Mouse (Mus musculus): Measurements from ENCODE around the gene Agtrap. TPM values are rescaled to one million over a fixed set of nuclear protein-coding genes. Genes with fewer than 3 reads are reported as not detected.

Gene Agtrap
- polyA plus RNA-seq, 1 experiment = 16.5 TPM

DNA sequence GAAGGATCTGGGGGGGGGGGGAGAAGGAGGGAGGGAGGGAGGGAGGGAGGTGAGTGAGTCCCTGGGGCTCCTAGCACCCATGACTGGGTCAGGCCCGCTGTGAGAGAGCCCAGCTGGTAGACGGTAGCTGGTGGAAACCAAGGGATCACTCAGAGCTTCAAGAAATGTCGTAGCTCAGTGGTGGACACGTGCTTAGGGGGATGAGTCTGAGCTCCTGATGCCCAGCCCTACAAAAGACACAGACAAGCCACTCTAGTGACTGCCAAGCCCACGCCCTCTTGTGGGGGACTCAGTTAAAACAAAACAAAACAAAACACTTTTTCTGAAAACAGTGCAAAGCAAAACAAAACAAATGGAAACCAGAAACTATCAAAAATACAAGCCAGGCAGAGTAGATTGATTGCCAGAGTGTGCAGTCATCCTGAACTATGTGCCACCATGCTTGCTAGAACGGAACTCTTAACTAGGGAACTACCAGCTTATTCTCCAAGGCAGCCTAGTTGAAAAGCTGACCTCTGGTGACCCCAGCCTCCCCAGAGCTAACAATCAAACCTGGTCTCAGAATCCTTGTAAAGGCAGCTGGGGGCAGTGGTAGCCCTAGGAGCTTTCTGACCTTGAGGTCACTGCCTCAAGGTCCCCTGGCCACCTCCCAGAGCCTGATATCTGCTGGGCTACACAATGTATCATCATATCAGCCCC is 22.0 kb downstream of the Agtrap start:
- no peaks in the 10 kb centered on the region for H3K9me3 ChIP-seq
- TF ChIP-seq FLI1 (IDR thresholded peaks at IDR 0.05; ENCODE audit: low read length) = no peak
- no peak for TF ChIP-seq GATA1 (IDR thresholded peaks at IDR 0.05; ENCODE audit: borderline replicate concordance, low read length)
- no peak overlapping the region for H3K4me3 ChIP-seq (replicated peaks)
- H3K4me1 ChIP-seq = peaks cover 41% of the 10 kb centered on the region
- peaks cover 82% of the 10 kb centered on the region for H3K27me3 ChIP-seq (replicated peaks)
- H3K36me3 ChIP-seq (replicated peaks; ENCODE audit: low read length) = no peaks in the 10 kb centered on the region

DNA sequence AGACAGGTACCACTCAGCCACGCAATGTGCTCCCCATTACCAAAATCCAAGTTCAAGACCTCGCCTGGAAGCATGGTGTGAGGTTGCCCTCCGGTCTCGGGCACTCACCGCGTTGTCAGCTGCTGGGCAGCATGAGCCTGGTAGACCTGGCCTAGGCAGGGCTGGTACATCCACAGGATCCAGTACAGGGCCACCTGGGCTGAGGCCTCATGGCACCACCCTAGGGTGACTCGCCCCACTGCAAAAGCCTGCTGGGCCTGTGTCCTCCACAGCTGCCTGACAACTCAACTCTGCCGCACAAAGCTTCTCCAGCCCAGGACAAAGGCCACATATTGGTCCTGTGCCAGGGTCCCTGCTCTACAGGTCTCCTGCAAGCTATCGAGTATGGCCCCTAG is 26.7 kb downstream of the Agtrap start:
- Histone ChIP-seq H3K4me1 (peaks cover 32% of the 10 kb centered on the region), H3K9me3 (no peaks in the 10 kb centered on the region), H3K27me3 (replicated peaks) (peaks cover 92% of the 10 kb centered on the region), H3K4me3 (replicated peaks) (no peak overlapping the region), H3K36me3 (replicated peaks; ENCODE audit: low read length) (peaks cover 31% of the 10 kb centered on the region)
- no peak for TF ChIP-seq GATA1 (IDR thresholded peaks at IDR 0.05; ENCODE audit: borderline replicate concordance, low read length)
- TF ChIP-seq FLI1 (IDR thresholded peaks at IDR 0.05; ENCODE audit: low read length) = no peak

- TF ChIP-seq GATA1 (IDR thresholded peaks at IDR 0.05; ENCODE audit: borderline replicate concordance, low read length) (no peak), FLI1 (IDR thresholded peaks at IDR 0.05; ENCODE audit: low read length) (no peak)
- Histone ChIP-seq H3K36me3 (replicated peaks; ENCODE audit: low read length) (peaks cover 38% of the 10 kb centered on the region), H3K9me3 (no peaks in the 10 kb centered on the region), H3K4me3 (replicated peaks) (no peak overlapping the region), H3K4me1 (peaks cover 25% of the 10 kb centered on the region), H3K27me3 (replicated peaks) (peaks cover 94% of the 10 kb centered on the region)
Measured at GRCm38 (mm10) chr4:148060120-148061085, 27.4 kb downstream of the Agtrap start.

DNA sequence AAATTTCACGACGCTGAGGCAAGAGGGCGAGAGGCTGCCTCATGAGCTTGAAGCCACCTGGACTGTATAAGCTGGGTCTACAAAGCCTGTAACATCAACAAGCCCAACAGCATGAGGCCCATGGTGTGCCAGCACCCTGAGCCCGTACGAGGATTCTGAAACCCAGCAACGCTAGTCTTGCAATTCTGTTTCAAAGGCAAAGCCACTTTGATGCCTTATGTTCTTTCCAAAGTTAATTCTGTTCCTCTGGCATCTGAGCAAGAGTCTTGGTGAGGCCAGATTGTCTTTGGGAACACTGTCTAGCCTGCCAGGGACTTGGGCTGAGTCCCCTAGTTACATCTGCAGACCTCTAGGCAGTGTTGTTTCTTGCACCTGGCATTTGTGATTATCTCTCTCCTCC is 28.8 kb downstream of the Agtrap start:
- Histone ChIP-seq H3K9me3 (no peaks in the 10 kb centered on the region), H3K27me3 (replicated peaks) (peaks cover 89% of the 10 kb centered on the region), H3K4me3 (replicated peaks) (no peak overlapping the region), H3K36me3 (replicated peaks; ENCODE audit: low read length) (peaks cover 51% of the 10 kb centered on the region), H3K4me1 (peaks cover 21% of the 10 kb centered on the region)
- TF ChIP-seq GATA1 (IDR thresholded peaks at IDR 0.05; ENCODE audit: borderline replicate concordance, low read length) = no peak
- TF ChIP-seq FLI1 (IDR thresholded peaks at IDR 0.05; ENCODE audit: low read length) = no peak

DNA sequence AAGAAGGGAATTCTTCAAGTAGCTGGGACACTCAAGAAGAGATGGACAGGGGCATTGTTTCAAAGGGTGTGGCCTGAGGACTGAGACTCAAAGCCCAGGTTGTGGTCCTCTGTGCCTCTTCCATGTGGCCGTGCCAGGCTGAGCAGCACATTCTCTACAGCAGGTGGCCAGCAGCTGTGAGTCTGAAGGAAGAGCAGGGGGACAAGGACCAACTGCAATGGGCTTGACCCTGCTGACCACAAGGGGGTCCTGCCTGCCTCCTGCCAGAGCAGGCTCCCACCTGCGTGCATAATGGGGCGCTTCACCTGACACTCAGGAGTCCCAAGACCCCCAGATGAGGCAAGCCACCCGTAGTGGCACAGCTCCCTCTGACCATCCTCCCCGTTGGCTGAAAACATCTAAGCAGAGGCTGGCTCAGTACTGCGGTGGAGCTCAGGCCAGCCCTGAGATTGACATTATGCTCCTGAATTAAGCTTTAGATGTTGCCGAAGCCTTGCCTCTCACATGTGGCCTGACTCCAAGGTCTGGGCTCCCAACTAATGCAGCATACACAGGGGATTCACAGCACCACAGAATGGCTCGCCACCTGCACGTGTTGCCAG is 29.5 kb downstream of the Agtrap start:
- Histone ChIP-seq H3K27me3 (replicated peaks) (peaks cover 92% of the 10 kb centered on the region), H3K36me3 (replicated peaks; ENCODE audit: low read length) (peaks cover 58% of the 10 kb centered on the region), H3K4me3 (replicated peaks) (no peak overlapping the region), H3K9me3 (no peaks in the 10 kb centered on the region), H3K4me1 (peaks cover 21% of the 10 kb centered on the region)
- TF ChIP-seq GATA1 (IDR thresholded peaks at IDR 0.05; ENCODE audit: borderline replicate concordance, low read length) (no peak), FLI1 (IDR thresholded peaks at IDR 0.05; ENCODE audit: low read length) (no peak)

DNA sequence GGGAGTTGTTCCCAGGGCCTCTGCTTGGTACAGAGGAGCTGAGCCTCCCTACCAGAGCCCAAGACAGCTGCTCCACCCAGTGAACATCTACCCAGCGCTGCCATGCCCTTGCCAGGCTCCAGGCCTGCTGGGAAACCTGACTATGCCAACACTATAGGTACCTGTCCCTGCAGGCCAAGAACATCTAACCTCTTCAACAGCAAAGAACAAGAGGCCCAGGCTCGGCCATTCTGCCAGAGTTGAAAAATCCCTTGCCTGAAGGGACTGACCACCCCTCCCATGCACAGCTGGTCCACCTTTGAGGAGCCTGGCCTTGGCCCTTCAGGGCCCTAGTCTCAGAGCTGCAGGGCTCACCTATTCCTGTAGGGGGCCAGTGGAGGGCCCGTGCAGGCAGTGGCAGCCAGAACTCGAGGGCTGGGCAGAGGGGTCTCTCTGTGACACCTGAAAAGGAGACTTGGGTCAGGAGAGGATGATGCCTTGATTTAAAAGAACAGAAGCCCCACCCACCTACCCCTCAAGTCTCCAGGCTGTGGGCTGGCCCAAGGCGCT is 30.1 kb downstream of the Agtrap start:
- TF ChIP-seq GATA1 (IDR thresholded peaks at IDR 0.05; ENCODE audit: borderline replicate concordance, low read length) (no peak), FLI1 (IDR thresholded peaks at IDR 0.05; ENCODE audit: low read length) (no peak)
- peaks cover 92% of the 10 kb centered on the region for H3K27me3 ChIP-seq (replicated peaks)
- H3K4me3 ChIP-seq (replicated peaks) = no peak overlapping the region
- H3K36me3 ChIP-seq (replicated peaks; ENCODE audit: low read length) = peaks cover 64% of the 10 kb centered on the region
- no peaks in the 10 kb centered on the region for H3K9me3 ChIP-seq
- peaks cover 21% of the 10 kb centered on the region for H3K4me1 ChIP-seq

DNA sequence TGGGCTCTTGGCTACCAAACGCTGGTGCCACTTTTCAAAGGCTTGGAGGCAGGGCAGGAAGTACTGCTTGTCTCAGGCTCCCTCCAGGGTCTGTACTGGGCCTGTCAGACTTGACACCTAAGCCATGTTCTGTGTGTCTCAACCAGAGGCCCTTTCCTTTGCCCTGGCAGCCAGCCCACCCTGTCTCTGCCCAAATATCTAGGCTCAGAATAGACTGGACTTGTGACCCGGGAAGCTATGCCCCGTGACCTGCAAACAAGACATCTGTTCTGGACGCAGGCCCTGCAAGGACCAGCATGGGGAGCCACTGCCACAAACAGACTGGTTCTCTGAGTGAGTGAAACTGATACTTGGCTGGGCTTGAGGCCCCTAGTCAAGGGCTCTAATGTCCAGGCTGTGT is 31.0 kb downstream of the Agtrap start:
- Histone ChIP-seq H3K27me3 (replicated peaks) (peaks cover 92% of the 10 kb centered on the region), H3K4me3 (replicated peaks) (no peak overlapping the region), H3K9me3 (no peaks in the 10 kb centered on the region), H3K4me1 (peaks cover 18% of the 10 kb centered on the region), H3K36me3 (replicated peaks; ENCODE audit: low read length) (peaks cover 73% of the 10 kb centered on the region)
- TF ChIP-seq GATA1 (IDR thresholded peaks at IDR 0.05; ENCODE audit: borderline replicate concordance, low read length) (no peak), FLI1 (IDR thresholded peaks at IDR 0.05; ENCODE audit: low read length) (no peak)

DNA sequence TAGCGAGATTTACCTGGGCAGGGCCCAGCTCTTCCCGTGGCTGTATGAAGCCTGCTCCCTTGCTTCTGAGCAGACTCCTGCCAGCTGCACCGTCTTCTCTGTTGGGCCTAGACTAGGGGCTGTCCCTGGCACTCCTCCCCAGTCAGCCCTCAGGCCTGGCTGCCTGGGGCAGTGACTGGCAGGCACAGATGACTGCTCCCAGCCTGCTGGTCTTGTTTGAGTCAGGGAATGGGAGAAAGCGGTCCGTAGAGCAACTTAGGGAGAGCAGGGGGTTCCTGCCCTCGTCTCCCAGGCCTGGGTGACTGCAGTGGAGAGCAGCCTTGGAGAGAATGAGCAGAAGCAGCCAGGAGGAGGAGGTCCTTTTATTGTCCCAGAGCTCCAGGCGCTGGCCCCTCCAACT is 31.6 kb downstream of the Agtrap start:
- H3K4me3 ChIP-seq (replicated peaks) = no peak overlapping the region
- H3K36me3 ChIP-seq (replicated peaks; ENCODE audit: low read length) = peaks cover 79% of the 10 kb centered on the region
- TF ChIP-seq FLI1 (IDR thresholded peaks at IDR 0.05; ENCODE audit: low read length) (no peak), GATA1 (IDR thresholded peaks at IDR 0.05; ENCODE audit: borderline replicate concordance, low read length) (no peak)
- peaks cover 92% of the 10 kb centered on the region for H3K27me3 ChIP-seq (replicated peaks)
- no peaks in the 10 kb centered on the region for H3K9me3 ChIP-seq
- peaks cover 18% of the 10 kb centered on the region for H3K4me1 ChIP-seq

- Histone ChIP-seq H3K9me3 (no peaks in the 10 kb centered on the region; the same call in 1 of the 2 replicates), H3K4me3 (replicated peaks) (no peak overlapping the region), H3K36me3 (replicated peaks; ENCODE audit: low read length) (peaks cover 89% of the 10 kb centered on the region), H3K4me1 (peaks cover 7% of the 10 kb centered on the region), H3K27me3 (replicated peaks) (peaks cover 93% of the 10 kb centered on the region)
- TF ChIP-seq GATA1 (IDR thresholded peaks at IDR 0.05; ENCODE audit: borderline replicate concordance, low read length) (no peak), FLI1 (IDR thresholded peaks at IDR 0.05; ENCODE audit: low read length) (no peak)
Measured at GRCm38 (mm10) chr4:148054961-148055695, 32.7 kb downstream of the Agtrap start.
